Mouse (Mus musculus) heart, postnatal 0 days (tissue): Measurements from ENCODE around the gene Anxa3. TPM values are rescaled to one million over a fixed set of nuclear protein-coding genes. Genes with fewer than 3 reads are reported as not detected.
A peak's percentile ranks its signal among the peaks of the same experiment; 100 is the strongest.

ENCODE experiments used
- ATAC-seq: fragments of 200-750 bp; cut with Nextera tagmentation; 2 replicates; pipeline ENCODE4 v1.8.0; 2017; ENCODE audit warnings: low read depth, moderate number of reproducible peaks, moderate library complexity; ENCODE audit not compliant: insufficient read depth
- DNase-seq: peaks from one replicate; pipeline ENCODE4 v3.0.0-alpha.2; 2016; ENCODE audit warnings: low spot score
- H3K27ac ChIP-seq: fragments of 300-500 bp; sonication (generic); 2 replicates; pipeline ENCODE4 v1.5.1; 2014; ENCODE audit warnings: low read depth, mild to moderate bottlenecking
- H3K27me3 ChIP-seq: fragments of 300-500 bp; sonication (generic); 2 replicates; pipeline ENCODE4 v1.6.1; 2014; ENCODE audit warnings: low read length, mixed read lengths; ENCODE audit not compliant: control insufficient read depth, insufficient read depth
- H3K36me3 ChIP-seq: fragments of 300-500 bp; sonication (generic); replicated peaks from 2 replicates; pipeline ENCODE4 v1.6.1; 2014; ENCODE audit warnings: low read length, mixed read lengths; ENCODE audit not compliant: control insufficient read depth, insufficient read depth
- H3K4me1 ChIP-seq: fragments of 300-500 bp; sonication (generic); 2 replicates; pipeline ENCODE4 v1.6.1; 2014; ENCODE audit warnings: antibody characterized with exemption; ENCODE audit not compliant: control insufficient read depth, insufficient read depth
- H3K4me2 ChIP-seq: fragments of 300-500 bp; sonication (generic); 2 replicates; pipeline ENCODE4 v1.6.1; 2014; ENCODE audit warnings: low read depth, mild to moderate bottlenecking, low read length, moderate library complexity
- H3K4me3 ChIP-seq: fragments of 300-500 bp; sonication (generic); 2 replicates; pipeline ENCODE4 v1.5.1; 2014; ENCODE audit warnings: low read depth, low read length
- H3K9ac ChIP-seq: fragments of 300-500 bp; sonication (generic); replicated peaks from 2 replicates; pipeline ENCODE4 v1.6.1; 2014; ENCODE audit warnings: low read depth, low read length, mixed read lengths
- H3K9me3 ChIP-seq: fragments of 300-500 bp; sonication (generic); replicated peaks from 2 replicates; pipeline ENCODE4 v1.6.1; 2016; ENCODE audit warnings: low read length; ENCODE audit not compliant: control insufficient read depth
- CTCF ChIP-seq: IDR thresholded peaks from 2 replicates; pipeline ENCODE4 v1.5.1; 2016; ENCODE audit warnings: antibody characterized with exemption, control low read depth, low read depth
- EP300 ChIP-seq: IDR thresholded peaks from 2 replicates; pipeline ENCODE4 v1.6.1; 2016; ENCODE audit warnings: antibody characterized with exemption, low read depth
- WGBS: fragments of 180-500 bp; shearing (Covaris S2); extraction: QIAGEN DNeasy Blood & Tissue Kit; methylation state at CpG from one replicate; pipeline ENCODE4 v1.1.7; 2014; 5-methylcytosine and 5-hydroxymethylcytosine counted together
- polyA plus RNA-seq: library from polyadenylated mRNA; unstranded; fragments of >200 nt; fragmentation: Nextera tagmentation; extraction: Ambion mirVana; gene quantifications from 2 replicates; pipeline ENCODE4 v1.2.1, GENCODE M21; 2015
- total RNA-seq: library from RNA; depleted of rRNA; stranded (reverse); fragments of >200 nt; gene quantifications from 2 replicates; pipeline ENCODE4 v1.2.3, GENCODE M21; 2014; ENCODE audit warnings: low replicate concordance

The Anxa3 gene
- total and polyA plus RNA-seq, 2 experiments from 2014 or later: 42.0 to 50.3 TPM

GRCm38 (mm10) chr5:96804813-96805212 is 11.7 kb downstream of the Anxa3 start:
- no peak overlapping the region for H3K4me3 ChIP-seq
- no peaks in the 10 kb centered on the region for H3K27me3 ChIP-seq
- no peak overlapping the region for H3K4me2 ChIP-seq
- peak overlapping the region; percentile 37; the same call in 1 of the 2 replicates for H3K27ac ChIP-seq
- peaks cover 12% of the 10 kb centered on the region for H3K4me1 ChIP-seq
- H3K9me3 ChIP-seq: no peaks in the 10 kb centered on the region
- 77% methylated on average over 3 of the region's 3 CpGs for WGBS
- DNase-seq (no peak), ATAC-seq (no peak)
- H3K36me3 ChIP-seq: no peaks in the 10 kb centered on the region
- TF ChIP-seq EP300 (no peak), CTCF (no peak)
- H3K9ac ChIP-seq: no peak overlapping the region

- H3K4me1 ChIP-seq: no peaks in the 10 kb centered on the region
- H3K9ac ChIP-seq: no peak overlapping the region
- H3K27ac ChIP-seq: no peak overlapping the region
- WGBS: 71% methylated on average over 4 of the region's 4 CpGs
- 0 out of 2 replicates have a peak, but pooled peaks cover 5% of the 10 kb centered on the region for H3K36me3 ChIP-seq
- ATAC-seq: no peak
- H3K4me2 ChIP-seq: no peak overlapping the region
- H3K9me3 ChIP-seq: no peaks in the 10 kb centered on the region
- no peak overlapping the region for H3K4me3 ChIP-seq
- DNase-seq: no peak
- TF ChIP-seq CTCF (no peak), EP300 (no peak)
- no peaks in the 10 kb centered on the region for H3K27me3 ChIP-seq
These were observed 17.5 kb downstream of the Anxa3 start for GRCm38 (mm10) chr5:96810620-96811019.

GRCm38 (mm10) chr5:96824769-96825327 is 31.7 kb downstream of the Anxa3 start:
- DNase-seq: no peak
- TF ChIP-seq EP300: no peak
- TF ChIP-seq CTCF: no peak
- Histone ChIP-seq H3K27ac (no peak overlapping the region), H3K4me1 (no peaks in the 10 kb centered on the region), H3K27me3 (no peaks in the 10 kb centered on the region), H3K9ac (no peak overlapping the region), H3K4me3 (no peak overlapping the region), H3K9me3 (no peaks in the 10 kb centered on the region), H3K36me3 (peaks cover 14% of the 10 kb centered on the region; the same call in 1 of the 2 replicates), H3K4me2 (no peak overlapping the region)
- no peak for ATAC-seq
- WGBS: 84% methylated on average over 13 of the region's 13 CpGs

- H3K27me3 ChIP-seq: no peaks in the 10 kb centered on the region
- 0 out of 2 replicates have a peak, but pooled peaks cover 17% of the 10 kb centered on the region for H3K36me3 ChIP-seq
- no peaks in the 10 kb centered on the region for H3K4me1 ChIP-seq
- H3K9ac ChIP-seq: no peak overlapping the region
- H3K4me3 ChIP-seq: no peak overlapping the region
- no peak overlapping the region for H3K27ac ChIP-seq
- ATAC-seq (no peak), DNase-seq (no peak)
- no peaks in the 10 kb centered on the region for H3K9me3 ChIP-seq
- TF ChIP-seq CTCF: no peak
- TF ChIP-seq EP300: no peak
- no peak overlapping the region for H3K4me2 ChIP-seq
- WGBS: 86% methylated on average over 1 of the region's 1 CpGs
These were observed 34.0 kb downstream of the Anxa3 start for GRCm38 (mm10) chr5:96827176-96827575.

- WGBS: 74% methylated on average over 5 of the region's 5 CpGs
- no peak for ATAC-seq
- Histone ChIP-seq H3K4me3 (no peak overlapping the region), H3K27me3 (no peaks in the 10 kb centered on the region), H3K36me3 (peaks cover 25% of the 10 kb centered on the region; the same call in 1 of the 2 replicates), H3K4me1 (no peaks in the 10 kb centered on the region), H3K9me3 (no peaks in the 10 kb centered on the region), H3K9ac (no peak overlapping the region), H3K4me2 (no peak overlapping the region), H3K27ac (no peak overlapping the region)
- TF ChIP-seq EP300 (no peak), CTCF (no peak)
- DNase-seq: no peak
These were observed 41.2 kb downstream of the Anxa3 start for GRCm38 (mm10) chr5:96834338-96834737.

GRCm38 (mm10) chr5:96847986-96848385 is 54.8 kb downstream of the Anxa3 start:
- no peak for DNase-seq

More at GRCm38 (mm10) chr5:96847986-96848385, 54.8 kb downstream of the Anxa3 start:
- no peak for ATAC-seq
- H3K27me3 ChIP-seq: no peaks in the 10 kb centered on the region
- H3K9ac ChIP-seq: no peak overlapping the region
- TF ChIP-seq EP300: no peak
- no peak for TF ChIP-seq CTCF
- H3K9me3 ChIP-seq: no peaks in the 10 kb centered on the region
- no peaks in the 10 kb centered on the region for H3K36me3 ChIP-seq
- H3K27ac ChIP-seq: no peak overlapping the region
- H3K4me3 ChIP-seq: no peak overlapping the region
- H3K4me2 ChIP-seq: no peak overlapping the region
- H3K4me1 ChIP-seq: peaks cover 7% of the 10 kb centered on the region; the same call in 1 of the 2 replicates
